Mouse (Mus musculus) lung, adult 18-20 months (tissue): ENCODE measurements around the gene Dus2.

Experiments used
- DNase-seq, 2 experiments: peaks; one replicate each; pipeline ENCODE4 v3.0.0; 2022; ENCODE audit warnings: mixed read lengths in 2 of 2

Dus2 gene

GRCm38 (mm10) chr8:106077452-106078067, 86.4 kb downstream of the Dus2 start:
- no peak for DNase-seq

GRCm38 (mm10) chr8:106102321-106102720, 111.2 kb downstream of the Dus2 start:
- DNase-seq = no peak
